Mouse (Mus musculus): ENCODE measurements around the gene Ddi2.

DNA sequence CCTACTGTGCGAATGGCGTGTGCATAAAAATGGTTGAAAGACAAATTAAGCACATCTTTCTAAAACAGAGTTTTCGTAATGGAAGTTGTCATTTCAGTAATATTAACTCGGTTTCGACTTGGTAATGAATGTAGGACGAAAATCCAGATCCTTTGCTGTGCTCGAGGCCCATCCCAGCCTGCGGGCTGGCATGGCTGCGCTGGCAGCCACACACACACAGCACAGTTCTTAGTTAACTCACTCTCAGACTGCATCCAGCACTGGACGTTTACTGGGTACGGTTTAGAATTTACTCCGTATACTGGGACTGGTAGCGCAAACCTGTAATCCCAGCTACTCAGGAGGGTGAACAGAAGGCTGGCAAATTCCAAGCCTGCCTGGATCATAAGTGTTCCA is 452 bp upstream of the Ddi2 start:
- TF ChIP-seq CTCF (IDR thresholded peaks at IDR 0.05; ENCODE audit: extremely low read depth, insufficient read length, insufficient replicate concordance, low read depth, low read length) (no peak; the same call in 1 of the 2 replicates), POLR2A (IDR thresholded peaks at IDR 0.05; ENCODE audit: low read depth, low read length) (no peak)
